Mouse (Mus musculus): ENCODE measurements around the gene Dennd2a. TPM values are rescaled to one million over a fixed set of nuclear protein-coding genes. Genes with fewer than 3 reads are reported as not detected.

The Dennd2a gene
- polyA plus RNA-seq, 1 experiment from 2014 or later, result 14.2 TPM

GRCm38 (mm10) chr6:39474424-39474823 is 83.2 kb downstream of the Dennd2a start:
- peaks cover 45% of the 10 kb centered on the region for H3K36me3 ChIP-seq (ENCODE audit: control insufficient read depth, insufficient read depth, low read length)
- H3K4me1 ChIP-seq (ENCODE audit: control insufficient read depth, insufficient read depth, low read length), result 0 out of 2 replicates have a peak, but pooled peaks cover 2% of the 10 kb centered on the region
- no peak overlapping the region for H3K4me2 ChIP-seq (ENCODE audit: low read length)
- H3K4me3 ChIP-seq (ENCODE audit: low read depth, low read length), result no peak overlapping the region
- 80% methylated on average over 6 of the region's 6 CpGs for WGBS
- no peaks in the 10 kb centered on the region for H3K9me3 ChIP-seq (replicated peaks; ENCODE audit: control insufficient read depth, low read length)
- no peak overlapping the region for H3K9ac ChIP-seq (ENCODE audit: low read length)
- H3K27ac ChIP-seq (ENCODE audit: low read depth, low read length), result no peak overlapping the region
- no peak for ATAC-seq
- DNase-seq (ENCODE audit: low spot score), result no peak
- H3K27me3 ChIP-seq (replicated peaks; ENCODE audit: control insufficient read depth, insufficient read depth, low read length), result no peaks in the 10 kb centered on the region

GRCm38 (mm10) chr6:39472837-39473236 is 84.8 kb downstream of the Dennd2a start:
- H3K4me3 ChIP-seq (ENCODE audit: low read depth, low read length), result no peak overlapping the region
- H3K9ac ChIP-seq (ENCODE audit: low read length), result no peak overlapping the region
- no peak overlapping the region for H3K4me2 ChIP-seq (ENCODE audit: low read length)
- 80% methylated on average over 5 of the region's 5 CpGs for WGBS
- H3K36me3 ChIP-seq (ENCODE audit: control insufficient read depth, insufficient read depth, low read length), result peaks cover 46% of the 10 kb centered on the region
- no peak for ATAC-seq
- no peaks in the 10 kb centered on the region for H3K9me3 ChIP-seq (replicated peaks; ENCODE audit: control insufficient read depth, low read length)
- no peaks in the 10 kb centered on the region for H3K27me3 ChIP-seq (replicated peaks; ENCODE audit: control insufficient read depth, insufficient read depth, low read length)
- no peaks in the 10 kb centered on the region for H3K4me1 ChIP-seq (ENCODE audit: control insufficient read depth, insufficient read depth, low read length)
- H3K27ac ChIP-seq (ENCODE audit: low read depth, low read length), result no peak overlapping the region
- DNase-seq (ENCODE audit: low spot score), result no peak

- no peak for ATAC-seq
These were observed 85.4 kb downstream of the Dennd2a start for GRCm38 (mm10) chr6:39472271-39472670.

DNA sequence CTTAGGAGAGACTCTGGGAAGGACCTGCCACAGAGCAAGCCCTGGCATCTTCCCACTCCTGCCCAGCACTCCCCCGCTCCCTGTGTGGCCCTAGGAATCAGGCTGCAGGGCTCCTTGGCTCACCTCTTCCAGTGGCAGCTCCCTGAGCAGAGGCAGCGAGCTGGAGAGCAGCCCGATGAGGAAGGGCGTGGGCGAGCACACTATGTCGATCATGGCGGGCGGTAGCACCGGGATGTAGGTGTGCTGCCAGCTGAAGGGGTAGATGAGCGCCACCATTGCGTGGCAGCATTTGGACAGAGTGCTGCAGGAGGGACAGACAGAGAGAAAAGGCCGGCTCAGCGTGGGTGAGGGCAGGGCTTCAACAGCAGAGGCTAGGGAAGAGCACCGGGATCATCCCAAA is 87.6 kb downstream of the Dennd2a start:
- no peaks in the 10 kb centered on the region for H3K9me3 ChIP-seq (replicated peaks; ENCODE audit: control insufficient read depth, low read length)
- no peaks in the 10 kb centered on the region for H3K27me3 ChIP-seq (replicated peaks; ENCODE audit: control insufficient read depth, insufficient read depth, low read length)
- ATAC-seq (no peak), DNase-seq (ENCODE audit: low spot score) (no peak)
- H3K4me2 ChIP-seq (ENCODE audit: low read length), result no peak overlapping the region
- peaks cover 45% of the 10 kb centered on the region for H3K36me3 ChIP-seq (ENCODE audit: control insufficient read depth, insufficient read depth, low read length)
- H3K9ac ChIP-seq (ENCODE audit: low read length), result no peak overlapping the region
- no peak overlapping the region for H3K4me3 ChIP-seq (ENCODE audit: low read depth, low read length)
- 97% methylated on average over 14 of the region's 14 CpGs for WGBS
- no peak overlapping the region for H3K27ac ChIP-seq (ENCODE audit: low read depth, low read length)
- H3K4me1 ChIP-seq (ENCODE audit: control insufficient read depth, insufficient read depth, low read length), result no peaks in the 10 kb centered on the region

More at GRCm38 (mm10) chr6:39472271-39472670, 85.4 kb downstream of the Dennd2a start:
- H3K27me3 ChIP-seq (replicated peaks; ENCODE audit: control insufficient read depth, insufficient read depth, low read length), result no peaks in the 10 kb centered on the region
- H3K9ac ChIP-seq (ENCODE audit: low read length), result no peak overlapping the region
- H3K4me3 ChIP-seq (ENCODE audit: low read depth, low read length), result no peak overlapping the region
- no peak for DNase-seq (ENCODE audit: low spot score)
- H3K4me2 ChIP-seq (ENCODE audit: low read length), result no peak overlapping the region
- no peak overlapping the region for H3K27ac ChIP-seq (ENCODE audit: low read depth, low read length)
- no peaks in the 10 kb centered on the region for H3K9me3 ChIP-seq (replicated peaks; ENCODE audit: control insufficient read depth, low read length)
- no peaks in the 10 kb centered on the region for H3K4me1 ChIP-seq (ENCODE audit: control insufficient read depth, insufficient read depth, low read length)
- peaks cover 44% of the 10 kb centered on the region for H3K36me3 ChIP-seq (ENCODE audit: control insufficient read depth, insufficient read depth, low read length)
- 86% methylated on average over 4 of the region's 4 CpGs for WGBS

- no peaks in the 10 kb centered on the region for H3K27me3 ChIP-seq (replicated peaks; ENCODE audit: control insufficient read depth, insufficient read depth, low read length)
- WGBS, result 94% methylated on average over 5 of the region's 5 CpGs
- DNase-seq (ENCODE audit: low spot score) (no peak), ATAC-seq (no peak)
- H3K9ac ChIP-seq (ENCODE audit: low read length), result no peak overlapping the region
- H3K4me3 ChIP-seq (ENCODE audit: low read depth, low read length), result no peak overlapping the region
- H3K9me3 ChIP-seq (replicated peaks; ENCODE audit: control insufficient read depth, low read length), result no peaks in the 10 kb centered on the region
- no peak overlapping the region for H3K27ac ChIP-seq (ENCODE audit: low read depth, low read length)
- H3K4me2 ChIP-seq (ENCODE audit: low read length), result no peak overlapping the region
- H3K36me3 ChIP-seq (ENCODE audit: control insufficient read depth, insufficient read depth, low read length), result peaks cover 44% of the 10 kb centered on the region
- no peaks in the 10 kb centered on the region for H3K4me1 ChIP-seq (ENCODE audit: control insufficient read depth, insufficient read depth, low read length)
These were observed 88.2 kb downstream of the Dennd2a start for GRCm38 (mm10) chr6:39469427-39469826.

DNA sequence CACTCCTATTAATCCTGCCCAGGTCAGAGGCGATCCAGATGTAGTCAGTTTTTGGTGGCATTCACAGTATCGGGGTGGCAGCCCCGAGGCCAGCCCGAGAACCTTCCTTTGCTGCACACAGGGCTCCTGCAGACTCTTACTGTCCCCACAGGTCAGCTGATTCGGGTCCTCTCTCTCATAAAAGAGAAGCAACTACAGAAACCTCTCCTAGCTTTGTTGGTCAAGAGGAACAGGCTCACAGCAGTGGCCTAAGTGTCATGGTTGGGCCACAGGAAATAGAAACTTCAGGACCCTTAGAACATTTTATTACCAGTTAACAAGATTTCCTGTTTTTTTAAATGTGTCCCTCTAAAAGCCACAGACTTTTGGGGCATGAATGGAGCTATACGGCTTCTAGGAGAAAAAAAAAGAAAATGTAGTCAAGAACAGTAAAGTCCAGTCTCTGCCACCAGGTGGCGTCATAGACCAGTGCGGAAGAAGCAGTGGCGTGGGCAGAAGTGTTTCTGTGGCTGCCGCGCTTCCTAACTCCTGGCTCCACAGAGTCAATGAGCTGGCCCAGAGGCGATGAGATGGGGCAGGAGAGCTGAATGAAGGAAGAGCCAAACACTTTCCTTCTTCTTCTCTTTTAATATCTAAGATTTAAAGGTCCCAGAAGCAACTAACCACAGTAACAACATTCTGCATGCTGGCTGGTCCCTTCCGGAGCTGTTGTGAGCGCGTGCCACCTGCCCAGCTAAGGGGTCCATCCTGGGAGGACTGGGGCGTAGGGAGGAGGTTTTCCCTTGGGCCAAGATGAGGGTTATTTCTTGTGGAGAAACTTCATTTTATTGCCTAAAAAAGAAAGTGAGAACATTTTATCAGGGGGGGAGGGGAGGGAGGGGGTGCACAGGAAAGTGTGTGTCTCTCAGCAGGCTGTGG is 94.8 kb downstream of the Dennd2a start:
- H3K4me1 ChIP-seq (ENCODE audit: control insufficient read depth, insufficient read depth, low read length), result no peaks in the 10 kb centered on the region
- H3K27ac ChIP-seq (ENCODE audit: low read depth, low read length), result no peak overlapping the region
- 50% methylated on average over 16 of the region's 16 CpGs for WGBS
- DNase-seq (ENCODE audit: low spot score) (peak; percentile 91), ATAC-seq (peak; percentile 84)
- peaks cover 19% of the 10 kb centered on the region for H3K36me3 ChIP-seq (ENCODE audit: control insufficient read depth, insufficient read depth, low read length)
- H3K4me2 ChIP-seq (ENCODE audit: low read length), result no peak overlapping the region
- H3K9ac ChIP-seq (ENCODE audit: low read length), result no peak overlapping the region
- H3K4me3 ChIP-seq (ENCODE audit: low read depth, low read length), result no peak overlapping the region
- H3K9me3 ChIP-seq (replicated peaks; ENCODE audit: control insufficient read depth, low read length), result no peaks in the 10 kb centered on the region
- H3K27me3 ChIP-seq (replicated peaks; ENCODE audit: control insufficient read depth, insufficient read depth, low read length), result no peaks in the 10 kb centered on the region

DNA sequence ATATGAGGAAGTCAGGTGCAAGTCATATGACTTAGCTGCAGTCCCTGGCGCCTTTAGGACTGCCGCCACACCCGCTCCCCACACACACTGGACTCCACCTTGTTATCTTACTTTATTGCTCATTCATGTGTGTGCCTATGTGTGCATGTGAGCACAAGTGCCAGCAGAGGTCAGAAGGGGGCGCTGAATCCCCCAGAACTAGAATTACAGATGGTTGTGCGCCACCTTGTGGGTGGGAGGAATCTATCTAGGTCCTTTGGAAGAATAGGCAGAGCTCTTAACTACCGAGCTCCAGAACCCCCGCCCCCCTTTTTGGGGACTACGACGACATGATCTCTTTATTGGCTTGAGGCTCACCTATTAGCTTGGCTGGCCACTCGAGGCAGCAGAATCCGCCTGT is 97.6 kb downstream of the Dennd2a start:
- Histone ChIP-seq H3K36me3 (ENCODE audit: control insufficient read depth, insufficient read depth, low read length) (peaks cover 10% of the 10 kb centered on the region), H3K27me3 (replicated peaks; ENCODE audit: control insufficient read depth, insufficient read depth, low read length) (no peaks in the 10 kb centered on the region), H3K4me3 (ENCODE audit: low read depth, low read length) (no peak overlapping the region), H3K4me1 (ENCODE audit: control insufficient read depth, insufficient read depth, low read length) (no peaks in the 10 kb centered on the region), H3K9ac (ENCODE audit: low read length) (no peak overlapping the region), H3K9me3 (replicated peaks; ENCODE audit: control insufficient read depth, low read length) (no peaks in the 10 kb centered on the region), H3K27ac (ENCODE audit: low read depth, low read length) (no peak overlapping the region), H3K4me2 (ENCODE audit: low read length) (no peak overlapping the region)
- 94% methylated on average over 11 of the region's 11 CpGs for WGBS
- no peak for DNase-seq (ENCODE audit: low spot score)
- no peak for ATAC-seq

DNA sequence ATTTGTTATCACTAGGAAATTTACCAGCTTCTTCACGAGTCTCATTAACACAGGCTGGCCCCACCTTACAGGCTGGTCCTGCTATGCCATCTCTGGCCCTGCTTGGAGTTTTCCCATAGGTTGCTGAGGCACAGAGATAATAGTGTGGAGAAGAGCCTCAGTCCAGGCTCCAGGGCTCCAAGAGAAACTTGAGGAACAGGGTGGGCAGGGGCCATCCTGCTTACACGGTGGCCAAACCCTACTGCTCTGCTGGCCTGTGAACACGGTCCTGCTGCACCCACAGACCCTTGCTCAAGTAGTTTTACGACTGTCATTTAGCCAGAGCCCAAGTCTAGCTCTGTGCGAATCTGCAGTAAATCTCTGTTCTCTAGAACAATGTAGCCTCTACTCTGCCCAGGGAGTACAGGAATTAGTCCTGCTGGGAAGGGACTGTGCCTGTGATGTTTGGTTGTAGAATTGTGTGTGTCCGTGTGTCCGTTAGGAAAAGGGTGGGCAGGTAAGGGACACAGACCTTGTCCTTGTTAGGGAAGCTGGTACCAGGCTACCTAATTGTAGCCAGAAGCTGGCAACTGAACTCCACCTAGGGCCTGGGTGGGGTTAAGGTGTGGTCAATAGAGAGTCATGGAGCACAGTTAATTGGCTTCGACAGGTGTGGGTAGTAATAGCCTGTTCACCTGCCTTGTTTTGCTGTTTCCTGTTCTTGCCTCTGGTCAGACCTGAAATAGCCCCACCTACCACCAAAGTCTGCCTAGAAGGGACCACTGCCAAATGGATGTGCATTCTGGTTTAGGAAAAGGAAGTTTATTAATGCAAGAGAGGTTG is 102.1 kb downstream of the Dennd2a start:
- no peak overlapping the region for H3K9ac ChIP-seq (ENCODE audit: low read length)
- H3K4me2 ChIP-seq (ENCODE audit: low read length), result no peak overlapping the region
- ATAC-seq (no peak), DNase-seq (ENCODE audit: low spot score) (no peak)
- H3K27me3 ChIP-seq (replicated peaks; ENCODE audit: control insufficient read depth, insufficient read depth, low read length), result no peaks in the 10 kb centered on the region
- no peaks in the 10 kb centered on the region for H3K4me1 ChIP-seq (ENCODE audit: control insufficient read depth, insufficient read depth, low read length)
- H3K4me3 ChIP-seq (ENCODE audit: low read depth, low read length), result no peak overlapping the region
- H3K27ac ChIP-seq (ENCODE audit: low read depth, low read length), result no peak overlapping the region
- H3K9me3 ChIP-seq (replicated peaks; ENCODE audit: control insufficient read depth, low read length), result no peaks in the 10 kb centered on the region
- 87% methylated on average over 8 of the region's 8 CpGs for WGBS
- peaks cover under 1% of the 10 kb centered on the region; the same call in 1 of the 2 replicates for H3K36me3 ChIP-seq (ENCODE audit: control insufficient read depth, insufficient read depth, low read length)

All from forebrain, embryonic 14.5 days (tissue).